Mouse (Mus musculus) neural tube, postnatal 0 days (tissue): ENCODE measurements around the gene Gm21721. TPM values are rescaled to one million over a fixed set of nuclear protein-coding genes. Genes with fewer than 3 reads are reported as not detected.

Experiments used
- polyA plus RNA-seq: library from polyadenylated mRNA; unstranded; fragments of >200 nt; fragmentation: Nextera tagmentation; extraction: Ambion mirVana; gene quantifications from 2 replicates; pipeline ENCODE4 v1.2.1, GENCODE M21; 2015

The Gm21721 gene
- polyA plus RNA-seq, result not detected in 2 replicates

GRCm38 (mm10) chrY:9202090-9202489, at the start of gene Gm21721:
Gene Gm21721 (minus strand): TSS chrY:9202190.

Other genes starting within 250 kb of the Gm21721 start
- not detected in 2 replicates for gene Gm21292, start 68.3 kb downstream of the Gm21721 start, polyA plus RNA-seq
- gene Gm21812, start 145.0 kb upstream of the Gm21721 start, polyA plus RNA-seq, result not detected in 2 replicates
- gene Gm21874, start 214.0 kb upstream of the Gm21721 start, polyA plus RNA-seq, result not detected in 2 replicates